Mouse (Mus musculus) heart, adult 9 months (tissue): Measurements from ENCODE around the gene Hfe2.

Source experiments
- DNase-seq, 2 experiments: peaks; one replicate each; pipeline ENCODE4 v3.0.0; 2022; ENCODE audit warnings: low spot score in 2 of 2

The Hfe2 gene

GRCm38 (mm10) chr3:96557694-96558093 is 32.7 kb downstream of the Hfe2 start, which contains the start of gene Txnip:
Gene Txnip (plus strand): TSS chr3:96557957.
- DNase-seq, result peak; percentile 100

- DNase-seq, result no peak
These were observed 33.2 kb downstream of the Hfe2 start for GRCm38 (mm10) chr3:96558159-96558558.

DNA sequence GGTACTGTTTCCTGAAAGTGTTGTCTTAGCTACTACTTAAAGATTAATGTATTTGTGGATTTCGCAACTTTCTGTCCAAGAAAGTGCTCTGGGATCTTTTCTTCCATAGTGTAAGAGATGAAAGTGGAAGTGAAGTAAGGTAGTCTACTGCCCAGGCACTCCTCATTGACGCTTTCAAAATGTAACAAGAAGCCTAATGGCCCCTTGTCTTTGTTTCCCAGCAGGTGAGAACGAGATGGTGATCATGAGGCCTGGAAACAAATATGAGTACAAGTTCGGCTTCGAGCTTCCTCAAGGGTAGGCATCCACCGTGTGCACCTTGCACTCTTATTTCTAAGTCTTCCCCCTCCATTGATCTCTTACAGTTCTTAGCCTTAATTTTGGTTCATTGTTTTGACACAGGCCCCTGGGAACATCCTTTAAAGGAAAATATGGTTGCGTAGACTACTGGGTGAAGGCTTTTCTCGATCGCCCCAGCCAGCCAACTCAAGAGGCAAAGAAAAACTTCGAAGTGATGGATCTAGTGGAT is 33.8 kb downstream of the Hfe2 start:
- DNase-seq, result peak in 1 of 2 experiments; percentile 30

- peak in 1 of 2 experiments; percentile 43 for DNase-seq
These were observed 34.5 kb downstream of the Hfe2 start for GRCm38 (mm10) chr3:96559398-96559910.

- peak; percentile 40 to 48 for DNase-seq
These were observed 35.2 kb downstream of the Hfe2 start for GRCm38 (mm10) chr3:96559911-96560850.

DNA sequence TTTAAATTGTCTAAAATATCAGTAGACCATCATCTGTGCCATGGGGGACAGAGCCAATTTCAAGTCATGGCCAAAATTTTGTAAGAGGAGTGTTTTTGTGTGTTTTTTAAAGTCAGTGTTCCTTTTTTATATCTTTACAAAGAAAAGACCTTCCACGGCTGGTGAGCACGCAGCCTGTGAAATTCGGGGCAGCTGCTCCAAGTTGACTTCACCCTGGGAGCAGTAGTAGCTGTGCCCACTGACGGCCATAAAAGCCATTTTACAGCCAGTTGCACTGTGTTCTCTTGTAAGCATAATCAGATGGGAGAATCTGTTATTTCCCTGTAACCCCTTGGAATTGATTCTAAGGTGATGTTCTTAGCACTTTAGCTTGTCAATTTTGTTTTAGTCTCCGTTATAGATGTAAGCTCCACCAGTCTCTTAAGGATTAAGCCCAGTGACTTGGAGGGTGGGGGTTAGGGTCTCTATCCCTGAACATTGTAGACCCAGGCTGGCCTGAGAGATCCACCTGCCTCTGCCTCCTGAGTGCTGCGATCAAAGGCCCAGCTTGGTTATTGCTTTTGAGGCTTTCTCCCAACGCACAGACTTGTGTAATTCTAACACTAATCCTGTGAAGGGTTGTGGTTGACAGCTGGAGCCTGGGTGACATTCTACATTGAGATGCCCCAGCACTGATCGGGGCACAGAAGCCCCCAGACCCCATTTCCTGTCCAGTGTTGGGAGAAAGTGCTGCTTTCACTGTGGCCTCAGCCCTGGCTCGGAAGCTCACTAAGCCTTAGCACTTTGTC is 36.1 kb downstream of the Hfe2 start:
- DNase-seq, result peak in 1 of 2 experiments; percentile 29

DNA sequence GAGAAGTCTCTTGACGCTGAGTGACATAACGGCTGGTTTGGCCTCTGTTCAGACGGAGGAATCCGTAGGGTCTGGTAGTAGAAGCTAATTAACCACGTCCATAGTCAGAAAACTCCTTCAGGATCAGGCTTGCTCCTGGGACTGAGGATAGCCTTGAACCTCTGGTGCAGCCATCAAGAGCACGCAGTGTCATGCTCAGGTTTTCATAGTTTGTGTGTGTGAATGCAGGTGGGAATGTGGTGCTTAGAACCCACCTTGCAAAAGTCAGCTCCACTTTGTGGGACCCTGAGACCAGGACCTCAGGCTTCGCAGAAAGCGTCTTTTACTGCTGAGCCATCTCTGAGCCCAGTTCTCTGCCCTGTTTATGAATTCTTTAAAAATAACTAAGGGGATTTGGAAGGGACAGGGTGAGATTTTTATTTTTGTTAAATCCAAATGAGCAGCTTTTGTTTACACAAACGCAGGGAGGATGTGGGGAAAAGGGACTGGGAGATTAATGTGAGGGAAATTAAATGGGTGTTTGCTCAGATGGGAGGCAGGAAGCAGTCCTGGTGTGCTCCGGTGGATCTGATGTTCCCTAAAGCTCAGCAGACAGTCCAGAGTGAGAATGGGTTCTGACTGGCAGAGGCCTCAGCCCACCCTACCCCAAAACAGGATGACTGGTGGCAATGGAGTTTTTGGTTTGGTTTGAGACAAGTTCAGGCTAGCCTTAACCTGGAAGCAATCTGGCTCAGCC is 37.1 kb downstream of the Hfe2 start:
- DNase-seq, result peak; percentile 68 to 69

DNA sequence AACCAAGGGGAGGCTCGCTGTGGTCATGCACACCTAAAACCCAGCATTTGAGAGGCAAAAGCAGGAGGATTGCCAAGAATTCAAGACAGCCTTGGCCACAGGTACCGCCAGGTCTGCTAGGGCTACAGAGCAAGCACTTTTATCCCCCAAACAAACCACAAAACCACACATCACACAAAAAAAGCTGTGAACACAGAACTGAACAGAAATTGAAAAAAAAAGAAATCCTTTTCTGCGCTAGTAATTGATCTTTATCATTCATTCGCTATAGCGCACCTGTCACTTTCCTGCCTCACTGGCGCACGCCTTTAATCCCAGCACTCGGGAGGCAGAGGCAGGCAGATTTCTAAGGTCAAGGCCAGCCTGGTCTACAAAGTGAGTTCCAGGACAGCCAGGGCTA is 38.3 kb downstream of the Hfe2 start:
- peak in 1 of 2 experiments; percentile 22 for DNase-seq

- peak; percentile 63 to 75 for DNase-seq
These were observed 39.1 kb downstream of the Hfe2 start for GRCm38 (mm10) chr3:96563911-96564632.

DNA sequence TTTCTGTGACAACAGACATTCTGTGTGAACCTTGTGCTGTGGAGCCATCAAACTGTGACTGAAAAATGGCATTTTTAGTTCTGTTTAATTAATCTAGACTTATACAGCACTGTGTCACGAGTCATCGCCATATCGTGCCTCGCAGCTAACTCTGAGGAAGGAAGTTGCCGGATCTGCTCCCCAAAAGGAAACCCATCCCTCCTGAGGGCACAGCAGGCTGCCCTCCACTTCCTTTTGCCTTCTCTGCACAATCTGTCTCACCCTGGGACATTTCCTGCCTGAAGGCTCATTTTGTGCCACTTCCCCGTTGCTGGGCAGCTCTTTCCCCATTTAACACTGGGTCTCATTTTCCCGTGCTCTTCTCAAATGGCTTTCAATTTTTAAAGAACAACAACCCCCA is 39.7 kb downstream of the Hfe2 start:
- DNase-seq, result peak; percentile 72 to 86

DNA sequence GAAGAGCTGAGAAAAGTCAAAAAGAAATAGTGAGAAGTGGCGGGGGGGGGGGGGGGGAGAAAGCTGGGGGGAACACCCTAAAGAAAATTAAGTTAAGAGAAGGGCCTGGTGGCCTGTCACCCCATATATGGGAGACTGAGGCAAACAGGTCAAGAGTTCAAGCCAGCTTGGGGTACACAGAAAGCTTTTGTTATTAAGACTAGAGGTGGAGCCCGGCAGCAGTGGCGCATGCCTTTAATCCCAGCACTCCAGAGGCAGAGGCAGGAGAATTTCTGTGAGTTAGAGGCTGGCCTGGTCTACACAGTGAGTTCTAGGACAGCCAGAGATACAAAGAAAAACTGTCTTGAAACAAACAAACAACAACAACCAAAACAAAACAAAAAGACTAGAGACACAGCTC is 40.1 kb downstream of the Hfe2 start:
- no peak for DNase-seq

DNA sequence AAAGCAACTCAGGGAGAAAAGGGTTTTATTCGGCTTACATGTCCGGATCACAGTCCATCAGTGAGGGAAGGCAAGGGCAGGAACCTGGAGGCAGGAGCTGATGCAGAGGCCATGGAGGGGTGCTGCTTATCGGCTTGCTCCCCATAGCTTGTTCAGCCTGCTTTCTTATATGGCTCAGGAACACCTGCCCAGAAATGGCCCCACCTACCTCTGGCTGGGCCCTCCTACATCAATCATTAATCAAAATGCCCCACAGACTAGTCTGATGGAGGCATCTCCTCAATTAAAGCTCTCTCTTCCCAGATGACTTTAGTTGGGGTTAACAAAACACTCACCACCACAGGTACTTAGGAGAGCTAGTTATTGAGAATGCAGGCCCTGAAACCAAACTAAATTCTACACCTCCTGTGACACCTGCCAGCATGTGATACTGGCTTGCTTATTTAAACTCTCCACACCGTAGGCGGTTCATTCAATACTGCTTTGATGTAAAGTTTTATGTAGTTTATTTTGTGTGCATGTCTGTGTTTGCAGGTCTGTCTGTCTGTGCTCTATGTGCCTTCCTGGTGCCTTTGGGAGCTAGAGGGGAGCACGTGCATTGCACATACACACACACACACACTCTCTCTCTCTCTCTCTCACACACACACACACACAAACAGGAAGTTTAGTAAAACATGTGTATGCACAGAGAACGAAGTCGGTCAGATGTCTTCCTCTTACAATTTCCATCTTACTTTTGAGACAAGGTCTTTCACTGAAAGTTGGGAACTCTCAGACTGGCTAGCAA is 41.9 kb downstream of the Hfe2 start:
- no peak for DNase-seq

GRCm38 (mm10) chr3:96568605-96569004 is 43.6 kb downstream of the Hfe2 start:
- peak; percentile 48 to 51 for DNase-seq

DNA sequence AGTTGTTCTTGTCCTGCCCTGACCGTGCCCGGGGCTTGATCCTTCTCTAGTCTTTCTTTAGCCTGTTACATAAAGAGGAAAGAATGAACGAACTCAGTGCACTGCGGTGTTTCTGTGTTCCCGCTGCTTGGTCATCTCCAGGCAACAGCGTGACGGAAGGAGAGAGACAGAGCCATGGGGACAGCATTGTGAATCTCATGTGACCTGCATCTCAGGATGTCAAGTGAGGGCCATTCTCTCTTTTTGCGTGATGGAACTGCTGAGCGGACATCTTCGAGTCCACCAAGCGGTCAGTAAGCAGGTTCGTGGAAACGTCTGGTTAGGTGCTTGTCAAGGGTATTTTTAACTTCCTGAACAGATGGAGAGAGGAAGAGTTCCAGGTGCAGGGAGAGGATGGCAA is 44.5 kb downstream of the Hfe2 start:
- DNase-seq, result peak; percentile 62 to 69

DNA sequence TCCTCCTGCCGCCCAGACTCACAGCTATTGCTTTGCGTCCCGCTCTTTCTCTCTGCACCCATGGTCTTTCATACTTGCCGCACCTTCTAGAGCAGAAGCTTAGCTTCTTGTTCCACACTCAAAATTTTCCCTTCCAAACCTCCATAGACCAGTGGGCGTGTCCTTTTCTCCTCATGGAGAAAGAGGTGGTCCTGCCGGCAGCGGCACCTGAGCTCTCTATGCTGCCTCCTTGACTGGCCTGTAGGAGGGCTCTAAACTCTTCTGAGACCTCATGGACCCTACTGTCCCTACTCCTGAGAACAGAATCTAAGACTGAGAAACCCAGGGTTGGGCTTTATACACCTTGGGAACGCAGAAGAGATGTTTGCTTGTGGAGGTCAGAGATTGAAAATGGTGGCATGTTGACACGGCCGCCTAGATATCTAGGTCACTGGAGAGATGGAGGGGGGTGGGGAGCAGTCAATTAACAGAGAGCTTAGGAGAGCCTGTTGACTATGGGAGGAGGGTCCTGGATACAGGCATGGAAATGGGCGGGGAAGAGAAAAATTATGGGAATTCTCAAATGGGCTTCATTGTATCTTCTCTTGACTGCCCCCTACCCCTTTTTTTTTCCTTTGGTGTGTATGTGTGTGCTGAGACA is 45.1 kb downstream of the Hfe2 start:
- DNase-seq, result peak in 1 of 2 experiments; percentile 14

DNA sequence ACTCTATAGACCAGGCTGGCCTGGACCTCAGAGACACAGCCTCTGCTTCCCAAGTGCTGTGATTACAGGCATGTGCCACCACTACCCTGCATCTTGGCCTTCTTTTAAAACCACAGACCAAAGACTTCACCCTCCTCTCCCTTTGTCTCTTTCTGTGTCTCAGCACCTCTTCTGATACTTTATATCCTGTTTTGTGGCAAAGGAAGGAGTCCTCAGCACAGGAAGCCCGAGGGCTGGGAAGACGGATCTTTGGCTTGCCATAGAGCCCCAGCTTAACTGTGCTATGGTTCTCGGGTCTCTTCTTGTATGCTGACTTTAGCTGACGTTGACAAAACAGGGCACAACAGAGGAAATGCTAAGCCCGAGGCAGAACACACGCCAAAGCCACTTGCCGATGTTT is 45.7 kb downstream of the Hfe2 start:
- DNase-seq, result peak in 1 of 2 experiments; percentile 28

DNA sequence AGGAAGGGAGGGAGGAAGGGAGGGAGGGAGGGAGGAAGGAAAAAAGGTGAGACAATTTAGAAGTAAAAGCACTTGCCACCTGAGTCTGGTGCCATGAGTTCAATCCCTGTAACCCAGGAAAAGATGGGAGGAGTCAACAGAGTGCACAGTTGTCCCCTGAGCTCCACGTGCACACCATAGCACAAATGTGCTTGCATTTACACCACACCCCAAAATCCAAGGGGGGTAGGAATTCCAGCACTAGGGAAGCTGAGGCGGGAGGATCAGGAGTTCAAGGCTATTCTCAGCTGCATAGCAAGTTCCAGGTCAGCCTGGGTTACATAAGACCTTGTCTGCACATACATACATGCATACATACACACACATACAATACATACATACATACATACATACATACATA is 46.4 kb downstream of the Hfe2 start:
- DNase-seq, result no peak

GRCm38 (mm10) chr3:96571896-96572698 is 47.1 kb downstream of the Hfe2 start:
- peak; percentile 81 to 84 for DNase-seq
